Mouse (Mus musculus) bone marrow, adult 2 months (tissue): Measurements from ENCODE around the gene Usb1.

Experiments used
- CTCF ChIP-seq: fragments of 200-500 bp; IDR thresholded peaks from 2 replicates; pipeline ENCODE4 v1.5.1; 2011; ENCODE audit warnings: low read length, control low read depth; ENCODE audit not compliant: control insufficient read depth, insufficient read depth
- POLR2A ChIP-seq: fragments of 200-500 bp; IDR thresholded peaks from 2 replicates; pipeline ENCODE4 v1.6.1; 2011; ENCODE audit warnings: low read depth, mild to moderate bottlenecking, control low read depth, low read length, borderline replicate concordance; ENCODE audit not compliant: control insufficient read depth

DNA sequence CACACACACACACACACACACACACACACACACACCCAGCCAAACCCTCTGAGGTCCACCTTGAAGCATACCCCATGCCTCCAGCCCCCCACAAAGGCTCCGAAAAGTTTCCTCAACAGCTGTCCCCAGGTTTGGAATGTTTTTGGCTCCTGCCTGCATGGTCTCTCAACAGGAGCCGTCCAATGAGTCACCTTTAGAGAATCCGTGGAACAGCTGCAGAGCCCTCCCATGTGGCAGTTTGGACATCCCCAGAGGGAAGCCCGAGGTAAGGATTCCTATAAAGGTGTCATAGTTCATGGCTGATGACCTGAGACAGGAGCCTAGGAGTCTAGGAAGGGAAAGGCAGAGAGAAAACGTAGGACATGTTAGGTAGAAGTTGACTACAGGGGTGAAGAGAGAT, 54.0 kb downstream of the Usb1 start:
- TF ChIP-seq POLR2A = no peak
- no peak for TF ChIP-seq CTCF
